Mouse (Mus musculus): ENCODE data around the gene Pde4c. TPM values are rescaled to one million over a fixed set of nuclear protein-coding genes. Genes with fewer than 3 reads are reported as not detected.
A peak's percentile ranks its signal among the peaks of the same experiment; 100 is the strongest.

Pde4c gene
- total and polyA plus RNA-seq, 2 experiments from 2014 or later: 0.39 to 0.77 TPM

DNA sequence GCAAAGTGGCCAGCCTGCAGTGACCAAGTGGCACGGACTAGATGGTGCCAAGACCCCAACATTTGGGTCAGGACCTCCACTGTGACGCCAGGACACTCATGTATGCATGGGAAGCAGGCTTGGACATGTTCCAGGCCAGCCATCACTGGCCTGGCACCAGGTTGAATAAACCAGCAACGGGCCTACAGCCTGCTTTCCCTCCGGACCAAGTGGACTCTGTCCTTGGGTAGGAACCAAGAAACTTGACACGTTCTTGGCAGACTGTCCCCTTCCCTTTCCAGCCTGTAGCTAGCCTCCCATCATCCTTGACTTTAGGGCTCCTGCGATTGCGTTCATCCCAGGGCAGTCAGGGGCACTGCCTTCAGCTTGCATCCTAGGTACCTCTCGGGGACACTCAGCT, 35.9 kb upstream of the Pde4c start:
- ATAC-seq (ENCODE audit: low FRiP score) (no peak), DNase-seq (ENCODE audit: low spot score) (peak; percentile 84)
- H3K36me3 ChIP-seq (ENCODE audit: insufficient read depth, low read length): no peaks in the 10 kb centered on the region
- 84% methylated on average over 8 of the region's 8 CpGs for WGBS
- no peaks in the 10 kb centered on the region for H3K9me3 ChIP-seq (ENCODE audit: low read length)
- no peaks in the 10 kb centered on the region for H3K27me3 ChIP-seq (ENCODE audit: insufficient read depth, low read length)
- no peak for TF ChIP-seq CTCF (IDR thresholded peaks at IDR 0.05)
- H3K9ac ChIP-seq (replicated peaks; ENCODE audit: low read length, poor library complexity, severe bottlenecking): no peak overlapping the region
- no peak overlapping the region for H3K4me3 ChIP-seq (ENCODE audit: low read depth, low read length)
- H3K4me1 ChIP-seq (ENCODE audit: insufficient read depth, low read length): peaks cover 6% of the 10 kb centered on the region; the same call in 1 of the 2 replicates
- no peak overlapping the region for H3K4me2 ChIP-seq (ENCODE audit: low read depth, low read length, poor library complexity, severe bottlenecking)
- no peak overlapping the region for H3K27ac ChIP-seq (ENCODE audit: low read depth, low read length)

GRCm38 (mm10) chr8:70688136-70688535, 35.4 kb upstream of the Pde4c start:
- no peak for TF ChIP-seq CTCF (IDR thresholded peaks at IDR 0.05)
- H3K36me3 ChIP-seq (ENCODE audit: insufficient read depth, low read length): no peaks in the 10 kb centered on the region
- H3K9me3 ChIP-seq (ENCODE audit: low read length): no peaks in the 10 kb centered on the region
- H3K4me3 ChIP-seq (ENCODE audit: low read depth, low read length): no peak overlapping the region
- H3K9ac ChIP-seq (replicated peaks; ENCODE audit: low read length, poor library complexity, severe bottlenecking): no peak overlapping the region
- ATAC-seq (ENCODE audit: low FRiP score) (no peak), DNase-seq (ENCODE audit: low spot score) (no peak)
- H3K27me3 ChIP-seq (ENCODE audit: insufficient read depth, low read length): no peaks in the 10 kb centered on the region
- WGBS: 89% methylated on average over 3 of the region's 3 CpGs
- H3K4me2 ChIP-seq (ENCODE audit: low read depth, low read length, poor library complexity, severe bottlenecking): no peak overlapping the region
- H3K27ac ChIP-seq (ENCODE audit: low read depth, low read length): no peak overlapping the region
- H3K4me1 ChIP-seq (ENCODE audit: insufficient read depth, low read length): peaks cover 6% of the 10 kb centered on the region; the same call in 1 of the 2 replicates

- Histone ChIP-seq H3K4me3 (ENCODE audit: low read depth, low read length) (no peak overlapping the region), H3K27ac (ENCODE audit: low read depth, low read length) (no peak overlapping the region), H3K27me3 (ENCODE audit: insufficient read depth, low read length) (no peaks in the 10 kb centered on the region), H3K36me3 (ENCODE audit: insufficient read depth, low read length) (no peaks in the 10 kb centered on the region), H3K4me1 (ENCODE audit: insufficient read depth, low read length) (peaks cover 6% of the 10 kb centered on the region; the same call in 1 of the 2 replicates), H3K9me3 (ENCODE audit: low read length) (no peaks in the 10 kb centered on the region), H3K4me2 (ENCODE audit: low read depth, low read length, poor library complexity, severe bottlenecking) (no peak overlapping the region), H3K9ac (replicated peaks; ENCODE audit: low read length, poor library complexity, severe bottlenecking) (no peak overlapping the region)
- ATAC-seq (ENCODE audit: low FRiP score): no peak
- DNase-seq (ENCODE audit: low spot score): no peak
- TF ChIP-seq CTCF (IDR thresholded peaks at IDR 0.05): no peak
- 72% methylated on average over 5 of the region's 5 CpGs for WGBS
Measured at GRCm38 (mm10) chr8:70689892-70690390, 33.6 kb upstream of the Pde4c start.

GRCm38 (mm10) chr8:70691230-70691629, 32.3 kb upstream of the Pde4c start:
- Histone ChIP-seq H3K9ac (replicated peaks; ENCODE audit: low read length, poor library complexity, severe bottlenecking) (no peak overlapping the region), H3K9me3 (ENCODE audit: low read length) (no peaks in the 10 kb centered on the region), H3K4me3 (ENCODE audit: low read depth, low read length) (no peak overlapping the region), H3K4me1 (ENCODE audit: insufficient read depth, low read length) (peaks cover 6% of the 10 kb centered on the region; the same call in 1 of the 2 replicates), H3K27me3 (ENCODE audit: insufficient read depth, low read length) (no peaks in the 10 kb centered on the region), H3K27ac (ENCODE audit: low read depth, low read length) (no peak overlapping the region), H3K36me3 (ENCODE audit: insufficient read depth, low read length) (no peaks in the 10 kb centered on the region), H3K4me2 (ENCODE audit: low read depth, low read length, poor library complexity, severe bottlenecking) (peak overlapping the region; percentile 64; the same call in 1 of the 2 replicates)
- 72% methylated on average over 4 of the region's 4 CpGs for WGBS
- DNase-seq (ENCODE audit: low spot score): no peak
- no peak for TF ChIP-seq CTCF (IDR thresholded peaks at IDR 0.05)
- no peak for ATAC-seq (ENCODE audit: low FRiP score)

DNA sequence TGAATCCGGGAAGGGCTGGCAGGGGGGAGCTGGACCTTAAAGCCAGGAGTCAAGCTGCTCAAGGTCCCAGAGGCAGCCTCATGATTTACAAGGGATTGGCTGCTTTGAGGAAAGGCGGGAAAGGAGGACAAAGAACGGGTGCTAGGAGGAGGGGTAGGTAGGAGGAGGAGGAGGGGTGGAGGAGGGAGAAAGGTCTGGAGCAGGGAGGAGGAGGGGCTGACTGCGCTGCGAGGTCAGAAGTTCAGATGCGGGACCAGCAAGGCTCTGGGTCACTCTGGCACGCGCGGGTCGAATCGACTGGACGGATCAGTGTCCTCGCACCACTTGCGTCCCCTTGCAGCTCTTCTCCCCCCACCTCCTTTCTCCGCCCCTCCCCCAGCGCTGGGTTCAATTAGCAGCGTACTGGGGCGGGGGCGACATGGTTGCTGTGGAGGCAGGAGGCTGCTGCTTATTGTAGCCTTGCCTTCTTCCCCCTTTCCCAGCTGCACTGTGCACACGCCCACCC, 31.7 kb upstream of the Pde4c start:
- Histone ChIP-seq H3K4me3 (ENCODE audit: low read depth, low read length) (peak overlapping the region; percentile 20; the same call in 1 of the 2 replicates), H3K36me3 (ENCODE audit: insufficient read depth, low read length) (no peaks in the 10 kb centered on the region), H3K27me3 (ENCODE audit: insufficient read depth, low read length) (no peaks in the 10 kb centered on the region), H3K4me1 (ENCODE audit: insufficient read depth, low read length) (peaks cover 10% of the 10 kb centered on the region; the same call in 1 of the 2 replicates), H3K4me2 (ENCODE audit: low read depth, low read length, poor library complexity, severe bottlenecking) (peak overlapping the region; percentile 64), H3K9me3 (ENCODE audit: low read length) (no peaks in the 10 kb centered on the region), H3K27ac (ENCODE audit: low read depth, low read length) (no peak overlapping the region), H3K9ac (replicated peaks; ENCODE audit: low read length, poor library complexity, severe bottlenecking) (peak overlapping the region; percentile 36; the same call in 1 of the 2 replicates)
- no peak for TF ChIP-seq CTCF (IDR thresholded peaks at IDR 0.05)
- DNase-seq (ENCODE audit: low spot score) (no peak), ATAC-seq (ENCODE audit: low FRiP score) (peak; percentile 22; the same call in 1 of the 2 replicates)
- 1% methylated on average over 19 of the region's 20 CpGs for WGBS

DNA sequence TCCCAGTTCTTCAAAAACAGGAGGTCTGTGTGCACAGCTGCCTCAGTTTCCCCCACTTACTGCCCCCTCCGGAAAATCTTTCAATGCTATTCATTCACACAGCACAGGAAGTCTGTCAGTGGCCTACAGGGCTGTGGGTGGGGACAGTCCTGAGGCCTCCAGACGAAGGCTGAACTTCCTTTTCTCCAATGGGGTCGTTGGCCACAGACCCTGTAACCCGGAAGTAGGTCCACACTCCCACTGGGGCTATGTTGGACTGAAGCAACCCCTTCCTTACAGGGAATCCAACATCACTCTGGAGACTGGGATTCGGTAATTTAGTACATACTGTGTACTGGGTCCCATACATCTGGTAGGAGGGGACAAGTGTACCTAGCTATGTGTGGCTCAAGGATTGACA, 29.9 kb upstream of the Pde4c start:
- H3K36me3 ChIP-seq (ENCODE audit: insufficient read depth, low read length): no peaks in the 10 kb centered on the region
- no peak overlapping the region for H3K27ac ChIP-seq (ENCODE audit: low read depth, low read length)
- H3K4me2 ChIP-seq (ENCODE audit: low read depth, low read length, poor library complexity, severe bottlenecking): no peak overlapping the region
- H3K9me3 ChIP-seq (ENCODE audit: low read length): no peaks in the 10 kb centered on the region
- no peak overlapping the region for H3K9ac ChIP-seq (replicated peaks; ENCODE audit: low read length, poor library complexity, severe bottlenecking)
- peaks cover 14% of the 10 kb centered on the region; the same call in 1 of the 2 replicates for H3K4me1 ChIP-seq (ENCODE audit: insufficient read depth, low read length)
- 83% methylated on average over 5 of the region's 5 CpGs for WGBS
- ATAC-seq (ENCODE audit: low FRiP score): no peak
- TF ChIP-seq CTCF (IDR thresholded peaks at IDR 0.05): no peak
- DNase-seq (ENCODE audit: low spot score): no peak
- no peaks in the 10 kb centered on the region for H3K27me3 ChIP-seq (ENCODE audit: insufficient read depth, low read length)
- H3K4me3 ChIP-seq (ENCODE audit: low read depth, low read length): no peak overlapping the region
